Mouse (Mus musculus): Measurements from ENCODE around the gene Kl. TPM values are rescaled to one million over a fixed set of nuclear protein-coding genes. Genes with fewer than 3 reads are reported as not detected.

The Kl gene
- polyA plus RNA-seq, 1 experiment from 2014 or later, result not detected

DNA sequence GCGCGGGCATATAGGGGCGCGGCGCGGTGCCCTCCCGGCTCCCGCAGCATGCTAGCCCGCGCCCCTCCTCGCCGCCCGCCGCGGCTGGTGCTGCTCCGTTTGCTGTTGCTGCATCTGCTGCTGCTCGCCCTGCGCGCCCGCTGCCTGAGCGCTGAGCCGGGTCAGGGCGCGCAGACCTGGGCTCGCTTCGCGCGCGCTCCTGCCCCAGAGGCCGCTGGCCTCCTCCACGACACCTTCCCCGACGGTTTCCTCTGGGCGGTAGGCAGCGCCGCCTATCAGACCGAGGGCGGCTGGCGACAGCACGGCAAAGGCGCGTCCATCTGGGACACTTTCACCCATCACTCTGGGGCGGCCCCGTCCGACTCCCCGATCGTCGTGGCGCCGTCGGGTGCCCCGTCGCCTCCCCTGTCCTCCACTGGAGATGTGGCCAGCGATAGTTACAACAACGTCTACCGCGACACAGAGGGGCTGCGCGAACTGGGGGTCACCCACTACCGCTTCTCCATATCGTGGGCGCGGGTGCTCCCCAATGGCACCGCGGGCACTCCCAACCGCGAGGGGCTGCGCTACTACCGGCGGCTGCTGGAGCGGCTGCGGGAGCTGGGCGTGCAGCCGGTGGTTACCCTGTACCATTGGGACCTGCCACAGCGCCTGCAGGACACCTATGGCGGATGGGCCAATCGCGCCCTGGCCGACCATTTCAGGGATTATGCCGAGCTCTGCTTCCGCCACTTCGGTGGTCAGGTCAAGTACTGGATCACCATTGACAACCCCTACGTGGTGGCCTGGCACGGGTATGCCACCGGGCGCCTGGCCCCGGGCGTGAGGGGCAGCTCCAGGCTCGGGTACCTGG lies 488 bp downstream of the Kl start:
- peak; percentile 73 for ATAC-seq (replicated peaks; ENCODE audit: low FRiP score, low TSS enrichment, low read depth)
- no peaks in the 10 kb centered on the region for H3K36me3 ChIP-seq (ENCODE audit: control insufficient read depth, insufficient read depth, low read length)
- H3K27me3 ChIP-seq (replicated peaks; ENCODE audit: control insufficient read depth, insufficient read depth, low read length), result peaks cover 36% of the 10 kb centered on the region
- no peaks in the 10 kb centered on the region for H3K4me1 ChIP-seq (replicated peaks; ENCODE audit: control insufficient read depth, insufficient read depth, low read length)
- WGBS, result 2% methylated on average over 87 of the region's 89 CpGs
- peak; percentile 67 for DNase-seq (ENCODE audit: low spot score)
- no peak overlapping the region for H3K27ac ChIP-seq (ENCODE audit: low read depth)
- peak overlapping the region; percentile 47 for H3K4me3 ChIP-seq (ENCODE audit: low read depth, low read length)
- peak overlapping the region; percentile 77 for H3K4me2 ChIP-seq (ENCODE audit: low read length)
- peak overlapping the region; percentile 34 for H3K9ac ChIP-seq (ENCODE audit: low read length)
- no peaks in the 10 kb centered on the region for H3K9me3 ChIP-seq (ENCODE audit: control insufficient read depth, low read length)

GRCm38 (mm10) chr5:150954791-150955190 lies 2.4 kb downstream of the Kl start:
- no peak for DNase-seq (ENCODE audit: low spot score)
- Histone ChIP-seq H3K9ac (ENCODE audit: low read length) (no peak overlapping the region), H3K4me2 (ENCODE audit: low read length) (no peak overlapping the region), H3K4me3 (ENCODE audit: low read depth, low read length) (no peak overlapping the region), H3K36me3 (ENCODE audit: control insufficient read depth, insufficient read depth, low read length) (no peaks in the 10 kb centered on the region), H3K4me1 (replicated peaks; ENCODE audit: control insufficient read depth, insufficient read depth, low read length) (no peaks in the 10 kb centered on the region), H3K9me3 (ENCODE audit: control insufficient read depth, low read length) (no peaks in the 10 kb centered on the region), H3K27ac (ENCODE audit: low read depth) (no peak overlapping the region), H3K27me3 (replicated peaks; ENCODE audit: control insufficient read depth, insufficient read depth, low read length) (peaks cover 36% of the 10 kb centered on the region)
- ATAC-seq (replicated peaks; ENCODE audit: low FRiP score, low TSS enrichment, low read depth), result no peak
- WGBS, result 88% methylated on average over 9 of the region's 9 CpGs

- Histone ChIP-seq H3K4me3 (ENCODE audit: low read depth, low read length) (no peak overlapping the region), H3K9ac (ENCODE audit: low read length) (no peak overlapping the region), H3K36me3 (ENCODE audit: control insufficient read depth, insufficient read depth, low read length) (no peaks in the 10 kb centered on the region), H3K4me2 (ENCODE audit: low read length) (no peak overlapping the region), H3K4me1 (replicated peaks; ENCODE audit: control insufficient read depth, insufficient read depth, low read length) (no peaks in the 10 kb centered on the region), H3K9me3 (ENCODE audit: control insufficient read depth, low read length) (no peaks in the 10 kb centered on the region), H3K27ac (ENCODE audit: low read depth) (no peak overlapping the region), H3K27me3 (replicated peaks; ENCODE audit: control insufficient read depth, insufficient read depth, low read length) (0 out of 2 replicates have a peak, but pooled peaks cover 5% of the 10 kb centered on the region)
- ATAC-seq (replicated peaks; ENCODE audit: low FRiP score, low TSS enrichment, low read depth) (no peak), DNase-seq (ENCODE audit: low spot score) (no peak)
- 71% methylated on average over 1 of the region's 1 CpGs for WGBS
Measured at GRCm38 (mm10) chr5:150959861-150960260, 7.5 kb downstream of the Kl start.

- no peaks in the 10 kb centered on the region for H3K9me3 ChIP-seq (ENCODE audit: control insufficient read depth, low read length)
- no peak overlapping the region for H3K4me2 ChIP-seq (ENCODE audit: low read length)
- H3K4me1 ChIP-seq (replicated peaks; ENCODE audit: control insufficient read depth, insufficient read depth, low read length), result no peaks in the 10 kb centered on the region
- DNase-seq (ENCODE audit: low spot score), result no peak
- no peak overlapping the region for H3K27ac ChIP-seq (ENCODE audit: low read depth)
- H3K36me3 ChIP-seq (ENCODE audit: control insufficient read depth, insufficient read depth, low read length), result no peaks in the 10 kb centered on the region
- no peak overlapping the region for H3K4me3 ChIP-seq (ENCODE audit: low read depth, low read length)
- H3K9ac ChIP-seq (ENCODE audit: low read length), result no peak overlapping the region
- WGBS, result 91% methylated on average over 1 of the region's 1 CpGs
- H3K27me3 ChIP-seq (replicated peaks; ENCODE audit: control insufficient read depth, insufficient read depth, low read length), result no peaks in the 10 kb centered on the region
- no peak for ATAC-seq (replicated peaks; ENCODE audit: low FRiP score, low TSS enrichment, low read depth)
Measured at GRCm38 (mm10) chr5:150961615-150962014, 9.2 kb downstream of the Kl start.

DNA sequence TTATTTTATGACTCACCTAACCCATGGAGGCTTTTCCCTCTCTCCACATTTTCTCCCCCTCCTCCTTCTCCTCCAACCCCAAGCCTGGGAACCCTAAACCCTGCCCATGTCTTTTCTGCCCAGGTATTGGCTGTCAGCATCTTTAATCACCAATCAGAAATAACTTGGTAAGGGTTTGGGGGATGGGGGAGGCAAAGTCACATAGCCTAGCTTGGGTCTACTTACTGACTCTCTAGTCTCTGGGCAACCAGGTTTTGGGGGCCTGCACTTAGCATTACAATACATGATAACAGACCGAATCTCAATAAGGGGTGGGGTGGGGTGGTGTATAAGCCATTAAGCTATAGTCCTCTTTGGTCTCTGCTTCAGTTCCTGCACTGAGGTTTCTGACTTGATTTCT lies 10.3 kb downstream of the Kl start:
- H3K27me3 ChIP-seq (replicated peaks; ENCODE audit: control insufficient read depth, insufficient read depth, low read length), result no peaks in the 10 kb centered on the region
- no peak overlapping the region for H3K27ac ChIP-seq (ENCODE audit: low read depth)
- no peak overlapping the region for H3K4me2 ChIP-seq (ENCODE audit: low read length)
- no peaks in the 10 kb centered on the region for H3K9me3 ChIP-seq (ENCODE audit: control insufficient read depth, low read length)
- WGBS, result 84% methylated on average over 1 of the region's 1 CpGs
- no peaks in the 10 kb centered on the region for H3K4me1 ChIP-seq (replicated peaks; ENCODE audit: control insufficient read depth, insufficient read depth, low read length)
- no peak for DNase-seq (ENCODE audit: low spot score)
- H3K9ac ChIP-seq (ENCODE audit: low read length), result no peak overlapping the region
- no peak for ATAC-seq (replicated peaks; ENCODE audit: low FRiP score, low TSS enrichment, low read depth)
- no peaks in the 10 kb centered on the region for H3K36me3 ChIP-seq (ENCODE audit: control insufficient read depth, insufficient read depth, low read length)
- H3K4me3 ChIP-seq (ENCODE audit: low read depth, low read length), result no peak overlapping the region

DNA sequence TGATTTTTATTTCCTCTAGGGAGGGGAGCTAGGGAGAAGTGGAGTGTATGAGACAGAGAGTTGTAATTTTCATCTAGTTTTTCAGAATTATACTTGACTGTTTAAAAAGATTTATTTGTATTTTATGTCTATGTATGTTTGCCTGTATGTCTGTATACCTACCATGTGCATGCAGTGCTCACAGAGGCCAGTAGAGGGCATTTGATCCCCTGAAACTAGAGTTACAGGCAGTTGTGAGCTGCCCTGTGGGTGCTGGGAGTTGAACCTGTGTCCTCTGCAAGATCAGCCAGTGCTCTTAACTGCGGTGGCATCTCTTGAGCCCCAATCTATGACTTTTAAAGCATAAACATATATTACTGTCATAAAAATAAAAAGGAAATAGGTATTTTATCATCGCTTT lies 15.5 kb downstream of the Kl start:
- no peak overlapping the region for H3K4me3 ChIP-seq (ENCODE audit: low read depth, low read length)
- ATAC-seq (replicated peaks; ENCODE audit: low FRiP score, low TSS enrichment, low read depth) (no peak), DNase-seq (ENCODE audit: low spot score) (no peak)
- no peak overlapping the region for H3K4me2 ChIP-seq (ENCODE audit: low read length)
- H3K36me3 ChIP-seq (ENCODE audit: control insufficient read depth, insufficient read depth, low read length), result no peaks in the 10 kb centered on the region
- H3K27me3 ChIP-seq (replicated peaks; ENCODE audit: control insufficient read depth, insufficient read depth, low read length), result no peaks in the 10 kb centered on the region
- no peak overlapping the region for H3K9ac ChIP-seq (ENCODE audit: low read length)
- WGBS, result 98% methylated on average over 2 of the region's 2 CpGs
- H3K9me3 ChIP-seq (ENCODE audit: control insufficient read depth, low read length), result peaks cover 4% of the 10 kb centered on the region; the same call in 1 of the 2 replicates
- H3K4me1 ChIP-seq (replicated peaks; ENCODE audit: control insufficient read depth, insufficient read depth, low read length), result no peaks in the 10 kb centered on the region
- H3K27ac ChIP-seq (ENCODE audit: low read depth), result no peak overlapping the region

DNA sequence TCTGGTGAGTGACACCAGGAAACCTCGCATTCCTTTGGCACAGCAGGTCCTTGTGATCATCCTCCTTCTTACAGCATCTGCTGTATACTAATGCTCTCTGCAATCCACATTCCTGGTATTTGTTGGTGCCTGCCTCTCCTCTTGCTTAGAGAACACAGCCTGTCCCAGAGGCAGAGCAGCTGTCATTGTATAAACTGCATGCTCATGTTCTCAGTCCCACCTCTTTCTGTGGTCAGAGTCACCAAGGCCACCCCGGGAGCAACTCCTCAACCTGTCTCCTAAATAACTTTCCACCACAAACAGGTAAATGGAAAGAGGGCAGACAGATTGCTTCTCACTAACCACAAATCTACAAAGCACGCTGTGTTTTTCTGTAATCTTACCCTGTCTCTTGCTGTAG lies 18.1 kb downstream of the Kl start:
- no peak overlapping the region for H3K4me2 ChIP-seq (ENCODE audit: low read length)
- peaks cover 4% of the 10 kb centered on the region; the same call in 1 of the 2 replicates for H3K9me3 ChIP-seq (ENCODE audit: control insufficient read depth, low read length)
- no peak overlapping the region for H3K27ac ChIP-seq (ENCODE audit: low read depth)
- H3K4me3 ChIP-seq (ENCODE audit: low read depth, low read length), result no peak overlapping the region
- DNase-seq (ENCODE audit: low spot score), result no peak
- no peak overlapping the region for H3K9ac ChIP-seq (ENCODE audit: low read length)
- WGBS, result 27% methylated on average over 3 of the region's 3 CpGs
- H3K27me3 ChIP-seq (replicated peaks; ENCODE audit: control insufficient read depth, insufficient read depth, low read length), result no peaks in the 10 kb centered on the region
- ATAC-seq (replicated peaks; ENCODE audit: low FRiP score, low TSS enrichment, low read depth), result no peak
- H3K4me1 ChIP-seq (replicated peaks; ENCODE audit: control insufficient read depth, insufficient read depth, low read length), result no peaks in the 10 kb centered on the region
- H3K36me3 ChIP-seq (ENCODE audit: control insufficient read depth, insufficient read depth, low read length), result no peaks in the 10 kb centered on the region

GRCm38 (mm10) chr5:150971126-150971525 lies 18.7 kb downstream of the Kl start:
- Histone ChIP-seq H3K4me2 (ENCODE audit: low read length) (no peak overlapping the region), H3K4me1 (replicated peaks; ENCODE audit: control insufficient read depth, insufficient read depth, low read length) (no peaks in the 10 kb centered on the region), H3K27me3 (replicated peaks; ENCODE audit: control insufficient read depth, insufficient read depth, low read length) (no peaks in the 10 kb centered on the region), H3K27ac (ENCODE audit: low read depth) (no peak overlapping the region), H3K9me3 (ENCODE audit: control insufficient read depth, low read length) (peaks cover 4% of the 10 kb centered on the region; the same call in 1 of the 2 replicates), H3K4me3 (ENCODE audit: low read depth, low read length) (no peak overlapping the region), H3K9ac (ENCODE audit: low read length) (no peak overlapping the region), H3K36me3 (ENCODE audit: control insufficient read depth, insufficient read depth, low read length) (no peaks in the 10 kb centered on the region)
- ATAC-seq (replicated peaks; ENCODE audit: low FRiP score, low TSS enrichment, low read depth) (no peak), DNase-seq (ENCODE audit: low spot score) (no peak)
- 61% methylated on average over 6 of the region's 6 CpGs for WGBS

- Histone ChIP-seq H3K27me3 (replicated peaks; ENCODE audit: control insufficient read depth, insufficient read depth, low read length) (no peaks in the 10 kb centered on the region), H3K36me3 (ENCODE audit: control insufficient read depth, insufficient read depth, low read length) (no peaks in the 10 kb centered on the region), H3K27ac (ENCODE audit: low read depth) (no peak overlapping the region), H3K9ac (ENCODE audit: low read length) (no peak overlapping the region), H3K4me3 (ENCODE audit: low read depth, low read length) (no peak overlapping the region), H3K9me3 (ENCODE audit: control insufficient read depth, low read length) (no peaks in the 10 kb centered on the region), H3K4me2 (ENCODE audit: low read length) (no peak overlapping the region), H3K4me1 (replicated peaks; ENCODE audit: control insufficient read depth, insufficient read depth, low read length) (no peaks in the 10 kb centered on the region)
- 70% methylated on average over 3 of the region's 3 CpGs for WGBS
- ATAC-seq (replicated peaks; ENCODE audit: low FRiP score, low TSS enrichment, low read depth) (no peak), DNase-seq (ENCODE audit: low spot score) (no peak)
Measured at GRCm38 (mm10) chr5:150974226-150974625, 21.8 kb downstream of the Kl start.
